Mouse (Mus musculus) spleen, adult 2 months (tissue): Measurements from ENCODE around the gene Scarf1. TPM values are rescaled to one million over a fixed set of nuclear protein-coding genes. Genes with fewer than 3 reads are reported as not detected.

Source experiments
- DNase-seq, 2 experiments: peaks; one replicate each; pipeline versions ENCODE4 v3.0.0 to v3.0.0-alpha.2; 2012 to 2021; ENCODE audit warnings: low spot score in 2 of 2, low read depth in 1 of 2
- H3K27ac ChIP-seq: fragments of 200-500 bp; 2 replicates; pipeline ENCODE4 v1.5.1; 2012; ENCODE audit warnings: low read length, inconsistent platforms; ENCODE audit not compliant: insufficient read depth
- H3K27me3 ChIP-seq: fragments of 200-500 bp; 2 replicates; pipeline ENCODE4 v1.6.1; 2012; ENCODE audit warnings: mild to moderate bottlenecking, moderate library complexity, low read length, inconsistent platforms; ENCODE audit not compliant: control insufficient read depth, insufficient read depth
- H3K36me3 ChIP-seq: fragments of 200-500 bp; 2 replicates; pipeline ENCODE4 v1.6.1; 2012; ENCODE audit warnings: mild to moderate bottlenecking, low read length, inconsistent platforms; ENCODE audit not compliant: control insufficient read depth, insufficient read depth
- H3K4me1 ChIP-seq: fragments of 200-500 bp; 2 replicates; pipeline ENCODE4 v1.6.1; 2011; ENCODE audit warnings: inconsistent platforms; ENCODE audit not compliant: control insufficient read depth, insufficient read depth, insufficient read length
- H3K4me3 ChIP-seq: fragments of 200-500 bp; 2 replicates; pipeline ENCODE4 v1.5.1; 2011; ENCODE audit warnings: mild to moderate bottlenecking, inconsistent platforms; ENCODE audit not compliant: insufficient read depth, insufficient read length; ENCODE audit errors: extremely low read depth
- CTCF ChIP-seq: fragments of 200-500 bp; IDR thresholded peaks from 2 replicates; pipeline ENCODE4 v1.5.1; 2011; ENCODE audit warnings: mild to moderate bottlenecking, inconsistent platforms; ENCODE audit not compliant: insufficient read depth, insufficient read length, insufficient replicate concordance; ENCODE audit errors: extremely low read depth
- POLR2A ChIP-seq: fragments of 200-500 bp; IDR thresholded peaks from 2 replicates; pipeline ENCODE4 v1.6.1; 2011; ENCODE audit warnings: low read depth, low read length, inconsistent platforms
- WGBS: fragments of 180-500 bp; shearing (Covaris S2); methylation state at CpG from one replicate; pipeline ENCODE4 v1.1.7; 2018; 5-methylcytosine and 5-hydroxymethylcytosine counted together
- polyA plus RNA-seq: library from polyadenylated mRNA; depleted of rRNA; stranded (reverse); fragments of >200 nt; gene quantifications from 2 replicates; pipeline ENCODE4 v1.2.3, GENCODE M21; 2012

Scarf1 gene
- polyA plus RNA-seq, 1 experiment = 11.5 TPM

DNA sequence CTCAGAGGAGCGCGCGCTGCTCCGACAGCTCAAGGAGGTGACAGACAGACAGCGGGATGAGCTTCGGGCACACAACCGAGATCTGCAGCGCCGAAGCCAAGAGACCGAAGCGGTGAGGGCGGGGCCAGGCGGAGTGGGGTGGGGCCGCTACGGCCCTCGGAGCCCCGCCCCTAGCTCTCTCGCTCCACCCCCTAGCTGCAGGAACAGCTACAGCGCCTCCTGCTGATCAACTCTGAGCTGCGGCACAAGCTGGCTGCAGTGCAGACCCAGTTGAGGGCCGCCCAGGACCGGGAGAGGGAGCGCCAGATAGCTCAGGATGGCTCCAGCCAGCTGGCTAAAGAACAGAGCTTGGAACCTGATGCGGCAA lies 2.7 kb upstream of the Scarf1 start:
- Histone ChIP-seq H3K4me1 (peaks cover 5% of the 10 kb centered on the region; the same call in 1 of the 2 replicates), H3K27ac (peak overlapping the region; percentile 74), H3K27me3 (no peaks in the 10 kb centered on the region), H3K36me3 (peaks cover 23% of the 10 kb centered on the region), H3K4me3 (peak overlapping the region; percentile 55)
- TF ChIP-seq POLR2A (peak; percentile 37), CTCF (peak; percentile 80; the same call in 1 of the 2 replicates)
- 5% methylated on average over 24 of the region's 24 CpGs for WGBS
- DNase-seq = peak; percentile 81 to 91

DNA sequence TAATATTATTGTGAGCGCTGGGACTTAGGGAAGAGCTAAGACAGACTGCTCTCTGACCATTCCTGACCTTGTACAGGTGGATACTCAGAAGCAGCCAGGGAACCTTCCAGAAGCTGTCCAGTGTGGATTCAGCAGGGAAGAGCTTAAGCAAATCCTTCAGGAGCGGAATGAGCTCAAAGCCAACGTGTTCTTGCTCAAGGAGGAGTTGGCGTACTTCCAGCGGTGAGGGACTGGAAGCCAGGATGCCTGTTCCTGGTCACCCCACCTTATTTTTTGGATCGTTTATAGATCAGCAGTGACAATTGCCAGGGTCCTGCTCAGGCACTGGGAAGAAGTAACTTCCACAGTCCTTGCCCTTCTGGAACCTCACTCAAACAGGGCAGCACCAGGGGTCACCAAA lies 2.1 kb upstream of the Scarf1 start:
- Histone ChIP-seq H3K36me3 (peaks cover 21% of the 10 kb centered on the region), H3K27me3 (no peaks in the 10 kb centered on the region), H3K4me3 (no peak overlapping the region), H3K4me1 (peaks cover 5% of the 10 kb centered on the region; the same call in 1 of the 2 replicates), H3K27ac (no peak overlapping the region)
- no peak for TF ChIP-seq POLR2A
- no peak for TF ChIP-seq CTCF
- DNase-seq = no peak
- 93% methylated on average over 6 of the region's 6 CpGs for WGBS

DNA sequence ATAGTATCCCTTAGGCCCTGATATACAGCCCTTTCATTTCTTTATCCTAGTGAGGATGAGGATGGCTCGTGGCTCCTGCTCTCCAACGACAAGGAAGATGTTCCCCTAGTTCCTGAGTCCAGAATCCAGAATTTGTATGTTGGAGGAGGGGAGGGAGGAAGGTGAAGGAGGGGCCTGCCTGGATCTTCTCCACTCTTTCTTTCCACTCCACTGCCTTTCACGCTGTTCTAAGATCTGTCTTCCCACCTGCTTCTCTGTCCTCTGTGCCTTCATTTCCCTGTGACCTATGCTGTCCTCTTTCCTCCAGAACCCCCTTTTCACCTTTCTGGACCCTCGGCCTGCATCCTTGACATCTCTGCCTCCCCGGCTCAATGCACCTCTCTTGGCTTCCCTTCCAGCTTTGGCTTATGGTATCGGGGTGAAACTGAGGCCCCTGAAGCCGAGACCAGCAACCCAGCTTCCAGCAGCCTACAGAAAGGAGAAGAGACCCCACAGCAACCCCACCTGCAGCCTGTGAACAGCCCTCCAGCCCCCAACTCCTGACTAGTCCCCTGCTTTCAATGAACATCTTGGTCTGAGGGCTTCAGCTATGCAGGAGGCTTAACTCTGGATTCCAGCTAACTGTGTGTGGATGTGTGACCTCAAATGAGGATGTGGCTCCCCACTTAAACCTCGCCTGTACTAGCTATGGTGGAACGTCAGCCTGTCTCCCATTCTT lies 880 bp upstream of the Scarf1 start:
- H3K4me1 ChIP-seq = peaks cover 5% of the 10 kb centered on the region; the same call in 1 of the 2 replicates
- H3K36me3 ChIP-seq = peaks cover 16% of the 10 kb centered on the region
- WGBS = 67% methylated on average over 9 of the region's 9 CpGs
- DNase-seq = no peak
- no peak overlapping the region for H3K4me3 ChIP-seq
- H3K27me3 ChIP-seq = no peaks in the 10 kb centered on the region
- TF ChIP-seq CTCF = no peak
- no peak for TF ChIP-seq POLR2A
- no peak overlapping the region for H3K27ac ChIP-seq

GRCm38 (mm10) chr11:75515186-75515585 lies 1.8 kb downstream of the Scarf1 start:
- WGBS = 91% methylated on average over 25 of the region's 25 CpGs
- H3K36me3 ChIP-seq = no peaks in the 10 kb centered on the region
- DNase-seq = no peak
- H3K27ac ChIP-seq = no peak overlapping the region
- H3K27me3 ChIP-seq = no peaks in the 10 kb centered on the region
- TF ChIP-seq POLR2A = no peak
- no peak for TF ChIP-seq CTCF
- H3K4me1 ChIP-seq = no peaks in the 10 kb centered on the region; the same call in 1 of the 2 replicates
- no peak overlapping the region for H3K4me3 ChIP-seq

GRCm38 (mm10) chr11:75519834-75520633 lies 6.7 kb downstream of the Scarf1 start:
- Histone ChIP-seq H3K27me3 (no peaks in the 10 kb centered on the region), H3K4me1 (no peaks in the 10 kb centered on the region), H3K36me3 (no peaks in the 10 kb centered on the region), H3K27ac (no peak overlapping the region), H3K4me3 (no peak overlapping the region)
- 87% methylated on average over 15 of the region's 15 CpGs for WGBS
- DNase-seq = no peak
- no peak for TF ChIP-seq CTCF
- no peak for TF ChIP-seq POLR2A

DNA sequence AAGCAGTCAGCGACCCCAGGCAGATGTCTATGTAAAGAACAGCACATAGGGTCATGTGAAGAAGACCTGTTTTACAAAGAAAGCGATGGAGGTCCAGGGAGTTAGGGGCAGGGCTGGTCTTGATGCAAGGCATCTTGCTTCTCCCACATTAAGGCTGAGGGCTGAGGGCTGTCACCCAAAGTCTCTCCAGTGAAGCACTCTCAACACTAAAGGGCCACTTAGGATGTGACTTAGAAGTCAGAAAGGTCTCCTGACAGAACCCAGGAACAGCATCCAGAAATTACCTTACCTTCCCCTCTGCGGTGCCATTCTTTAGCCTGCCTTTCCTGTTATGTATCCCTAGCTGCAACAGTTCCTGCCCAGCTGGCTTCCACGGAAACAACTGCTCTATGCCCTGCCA lies 8.3 kb downstream of the Scarf1 start:
- Histone ChIP-seq H3K27ac (no peak overlapping the region), H3K27me3 (no peaks in the 10 kb centered on the region), H3K4me1 (0 out of 2 replicates have a peak, but pooled peaks cover 1% of the 10 kb centered on the region), H3K36me3 (no peaks in the 10 kb centered on the region), H3K4me3 (no peak overlapping the region)
- 90% methylated on average over 4 of the region's 4 CpGs for WGBS
- TF ChIP-seq CTCF (no peak), POLR2A (no peak)
- DNase-seq = no peak

- Histone ChIP-seq H3K27ac (no peak overlapping the region), H3K4me1 (0 out of 2 replicates have a peak, but pooled peaks cover 4% of the 10 kb centered on the region), H3K4me3 (no peak overlapping the region), H3K36me3 (no peaks in the 10 kb centered on the region), H3K27me3 (no peaks in the 10 kb centered on the region)
- DNase-seq = no peak
- WGBS = 92% methylated on average over 2 of the region's 2 CpGs
- no peak for TF ChIP-seq POLR2A
- no peak for TF ChIP-seq CTCF
Measured at GRCm38 (mm10) chr11:75522793-75523192, 9.5 kb downstream of the Scarf1 start.
